Mouse (Mus musculus): Measurements from ENCODE around the gene Aamdc. TPM values are rescaled to one million over a fixed set of nuclear protein-coding genes. Genes with fewer than 3 reads are reported as not detected.

Gene Aamdc
- polyA plus RNA-seq, 1 experiment from 2014 or later, result 36.5 TPM

DNA sequence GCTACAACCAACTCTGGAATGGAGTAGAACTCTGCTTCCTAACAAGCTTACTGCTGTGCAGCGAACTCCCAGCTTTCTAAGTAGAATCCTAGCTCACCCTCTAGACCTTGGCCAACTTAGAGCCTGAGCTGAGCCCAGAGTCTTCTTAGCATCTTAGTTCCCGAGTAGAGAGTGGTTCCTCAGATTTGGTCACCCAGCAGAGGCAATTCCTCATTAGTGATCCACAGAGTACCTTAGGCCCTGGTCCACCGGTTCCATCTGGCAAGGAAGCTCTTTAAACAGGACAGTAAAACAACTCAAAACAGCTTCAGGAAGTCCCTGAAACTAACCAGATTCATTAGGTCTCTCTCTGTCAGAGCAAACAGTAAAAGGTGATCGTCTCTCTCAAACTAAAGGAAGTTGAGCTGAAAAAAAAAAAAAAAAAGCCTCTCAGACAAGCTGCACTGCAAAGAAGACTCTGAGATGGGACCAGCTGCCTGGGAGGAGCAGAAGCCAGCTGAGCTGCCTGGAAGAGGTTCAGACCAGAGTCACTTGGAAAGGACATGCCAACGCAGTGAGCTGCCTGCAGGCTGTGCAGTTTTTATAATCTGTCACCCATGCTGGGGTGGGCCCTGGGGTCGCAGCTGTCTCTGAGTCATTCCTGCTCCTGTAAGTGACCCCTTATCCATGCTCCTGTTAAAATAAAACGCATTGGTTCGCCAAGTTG, 783 bp downstream of the Aamdc start:
- no peak overlapping the region for H3K27ac ChIP-seq
- peak; percentile 2 for ATAC-seq (ENCODE audit: low FRiP score, low read depth)

DNA sequence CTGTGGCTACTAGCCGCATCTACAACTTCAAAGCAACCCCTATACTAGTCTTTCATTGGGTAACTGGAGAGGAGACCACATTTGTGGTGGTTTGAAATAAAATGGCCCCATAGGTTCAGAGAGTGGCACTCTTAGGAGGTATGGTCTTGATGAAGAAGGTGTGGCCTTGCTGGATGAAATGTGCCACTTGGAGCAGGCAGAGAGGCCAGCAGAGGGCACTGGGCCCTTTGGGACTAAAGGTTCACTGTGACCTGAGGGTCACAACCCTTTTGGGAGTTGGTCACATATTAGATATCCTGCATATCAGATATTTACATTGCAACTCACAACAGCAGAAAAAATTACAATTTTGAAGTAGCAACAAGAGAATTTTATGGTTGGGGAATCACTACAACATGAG, 8.9 kb downstream of the Aamdc start:
- whole genome bisulfite sequencing, result 87% methylated on average over 1 of the region's 1 CpGs
- no peaks in the 10 kb centered on the region for H3K27me3 ChIP-seq (replicated peaks)
- H3K36me3 ChIP-seq, result peaks cover 4% of the 10 kb centered on the region
- no peak overlapping the region for H3K27ac ChIP-seq
- no peak for ATAC-seq (ENCODE audit: low FRiP score, low read depth)
- H3K4me1 ChIP-seq, result no peaks in the 10 kb centered on the region
- H3K4me2 ChIP-seq (replicated peaks), result no peak overlapping the region
- no peak overlapping the region for H3K9ac ChIP-seq
- H3K4me3 ChIP-seq, result no peak overlapping the region
- H3K9me3 ChIP-seq, result no peaks in the 10 kb centered on the region

More for the DNA sequence above, 783 bp downstream of the Aamdc start:
- Histone ChIP-seq H3K4me2 (replicated peaks) (peak overlapping the region; percentile 84), H3K4me3 (peak overlapping the region; percentile 100), H3K9me3 (no peaks in the 10 kb centered on the region), H3K9ac (peak overlapping the region; percentile 67), H3K27me3 (replicated peaks) (no peaks in the 10 kb centered on the region), H3K36me3 (peaks cover 4% of the 10 kb centered on the region), H3K4me1 (peaks cover 9% of the 10 kb centered on the region)
- 33% methylated on average over 8 of the region's 8 CpGs for WGBS

DNA sequence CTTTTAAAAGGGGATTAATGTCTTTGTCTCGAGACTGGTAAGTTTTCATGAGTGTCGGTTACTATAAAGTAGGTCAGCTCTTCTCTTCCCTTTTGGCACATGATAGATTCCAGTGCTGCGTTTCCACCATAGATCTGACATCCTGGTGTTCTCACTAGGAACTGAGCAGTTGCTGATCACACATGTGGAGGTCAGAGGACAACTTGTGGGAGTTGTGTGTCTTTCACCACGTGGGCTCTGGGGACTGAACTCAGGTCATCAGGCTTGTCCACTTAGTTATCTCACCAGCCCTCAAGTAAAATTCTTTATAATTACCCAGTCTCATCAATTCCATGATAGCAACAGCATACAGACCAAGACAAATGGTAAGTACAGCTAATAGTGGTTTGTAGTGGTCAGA, 9.9 kb downstream of the Aamdc start:
- Histone ChIP-seq H3K27me3 (replicated peaks) (no peaks in the 10 kb centered on the region), H3K9ac (no peak overlapping the region), H3K4me2 (replicated peaks) (no peak overlapping the region), H3K4me1 (no peaks in the 10 kb centered on the region), H3K27ac (no peak overlapping the region), H3K4me3 (no peak overlapping the region), H3K36me3 (peaks cover 4% of the 10 kb centered on the region; the same call in 1 of the 2 replicates), H3K9me3 (no peaks in the 10 kb centered on the region)
- WGBS, result 83% methylated on average over 4 of the region's 4 CpGs
- ATAC-seq (ENCODE audit: low FRiP score, low read depth), result no peak

DNA sequence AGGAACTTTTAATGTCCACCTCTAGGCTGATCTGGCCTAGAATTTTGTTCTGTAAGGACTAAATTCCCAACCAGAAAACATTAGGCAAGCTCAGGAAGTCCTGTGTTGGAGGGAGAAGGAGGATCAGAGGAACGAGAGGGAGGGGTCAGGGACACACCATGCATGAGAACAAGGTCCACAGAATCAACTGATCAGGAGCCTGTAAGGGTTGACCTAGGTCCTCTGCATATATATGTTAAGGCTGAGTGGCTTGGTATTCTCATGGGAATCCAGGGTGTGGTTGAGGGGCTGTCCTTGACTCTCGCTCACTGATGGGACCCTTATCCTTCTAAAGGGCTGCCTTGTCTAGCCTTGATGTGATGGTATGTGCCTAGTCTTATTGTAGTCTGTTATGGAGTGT, 15.7 kb downstream of the Aamdc start:
- H3K27me3 ChIP-seq (replicated peaks), result no peaks in the 10 kb centered on the region
- H3K4me2 ChIP-seq (replicated peaks), result no peak overlapping the region
- no peaks in the 10 kb centered on the region for H3K4me1 ChIP-seq
- no peak overlapping the region for H3K27ac ChIP-seq
- H3K36me3 ChIP-seq, result no peaks in the 10 kb centered on the region; the same call in 1 of the 2 replicates
- H3K4me3 ChIP-seq, result no peak overlapping the region
- H3K9me3 ChIP-seq, result no peaks in the 10 kb centered on the region
- no peak for ATAC-seq (ENCODE audit: low FRiP score, low read depth)
- WGBS, result 86% methylated on average over 2 of the region's 2 CpGs
- no peak overlapping the region for H3K9ac ChIP-seq

DNA sequence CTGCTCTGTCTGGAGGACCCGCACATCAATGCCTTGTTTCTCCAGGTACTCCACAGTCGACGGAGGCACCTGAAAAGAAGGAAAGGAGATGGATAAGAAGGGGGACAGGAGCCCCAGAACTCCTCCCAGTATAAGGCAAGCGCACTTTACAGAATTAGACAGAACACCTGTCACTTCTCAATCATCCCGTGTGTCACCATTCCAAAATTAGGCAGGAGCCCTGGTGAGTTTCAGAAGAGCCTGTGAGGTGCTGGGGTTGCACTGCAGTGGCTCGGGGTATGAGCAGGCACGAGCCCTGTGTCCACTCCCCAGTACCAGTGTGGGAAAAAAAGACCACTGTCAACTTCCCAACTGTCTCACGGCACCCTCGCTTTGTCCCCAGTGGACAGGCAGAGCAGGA, 28.6 kb downstream of the Aamdc start:
- Histone ChIP-seq H3K27ac (no peak overlapping the region), H3K4me1 (no peaks in the 10 kb centered on the region), H3K36me3 (no peaks in the 10 kb centered on the region), H3K27me3 (replicated peaks) (no peaks in the 10 kb centered on the region), H3K9ac (no peak overlapping the region), H3K9me3 (no peaks in the 10 kb centered on the region), H3K4me2 (replicated peaks) (no peak overlapping the region), H3K4me3 (no peak overlapping the region)
- ATAC-seq (ENCODE audit: low FRiP score, low read depth), result no peak
- WGBS, result 88% methylated on average over 9 of the region's 9 CpGs

DNA sequence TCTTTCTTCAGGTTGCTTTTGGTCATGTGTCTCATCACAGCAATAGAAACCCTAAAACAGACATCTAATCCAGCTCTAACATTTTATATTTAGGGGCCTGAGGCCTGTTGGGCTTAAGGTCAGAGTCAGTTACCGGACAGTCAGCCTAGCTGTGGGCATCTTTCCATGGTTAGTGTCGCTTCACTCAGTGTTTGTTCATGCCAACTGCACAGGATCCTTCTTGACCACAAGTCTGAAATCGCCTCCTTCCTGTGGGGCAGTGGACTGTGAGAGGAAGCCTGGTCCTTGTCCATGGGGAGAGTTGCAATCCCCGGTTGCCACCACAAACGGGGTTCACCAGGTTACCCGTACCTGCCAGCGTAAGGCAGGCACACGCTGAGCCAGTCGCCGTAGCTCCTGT, 30.0 kb downstream of the Aamdc start:
- no peaks in the 10 kb centered on the region for H3K27me3 ChIP-seq (replicated peaks)
- WGBS, result 95% methylated on average over 10 of the region's 10 CpGs
- no peak overlapping the region for H3K27ac ChIP-seq
- H3K4me1 ChIP-seq, result no peaks in the 10 kb centered on the region
- H3K4me3 ChIP-seq, result no peak overlapping the region
- no peaks in the 10 kb centered on the region for H3K9me3 ChIP-seq
- H3K4me2 ChIP-seq (replicated peaks), result no peak overlapping the region
- no peaks in the 10 kb centered on the region for H3K36me3 ChIP-seq
- no peak for ATAC-seq (ENCODE audit: low FRiP score, low read depth)
- no peak overlapping the region for H3K9ac ChIP-seq

DNA sequence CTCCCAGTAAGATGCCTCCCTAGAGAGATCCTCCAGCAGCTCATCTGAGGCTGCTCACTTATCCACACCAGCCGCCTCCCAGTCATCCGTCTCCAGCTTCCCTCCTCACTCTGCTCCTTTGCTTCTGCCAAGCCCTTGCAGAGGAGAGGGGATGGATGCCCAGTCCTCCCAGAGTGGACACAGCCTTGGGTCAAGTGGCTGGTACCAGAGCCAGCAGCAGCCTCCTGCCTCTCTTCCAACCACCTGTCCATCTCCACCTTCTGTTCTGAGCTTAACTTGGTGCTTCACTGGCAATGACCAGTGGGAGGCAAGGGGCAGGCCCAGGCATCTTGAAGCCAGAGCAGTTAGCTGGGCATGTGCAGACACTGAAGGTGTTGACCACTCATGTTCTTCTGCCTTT, 32.8 kb downstream of the Aamdc start:
- no peak overlapping the region for H3K9ac ChIP-seq
- no peaks in the 10 kb centered on the region for H3K27me3 ChIP-seq (replicated peaks)
- no peak overlapping the region for H3K27ac ChIP-seq
- peaks cover 24% of the 10 kb centered on the region for H3K36me3 ChIP-seq
- WGBS, result 83% methylated on average over 2 of the region's 2 CpGs
- H3K4me2 ChIP-seq (replicated peaks), result no peak overlapping the region
- no peak for ATAC-seq (ENCODE audit: low FRiP score, low read depth)
- no peaks in the 10 kb centered on the region for H3K9me3 ChIP-seq
- no peaks in the 10 kb centered on the region for H3K4me1 ChIP-seq
- H3K4me3 ChIP-seq, result no peak overlapping the region

DNA sequence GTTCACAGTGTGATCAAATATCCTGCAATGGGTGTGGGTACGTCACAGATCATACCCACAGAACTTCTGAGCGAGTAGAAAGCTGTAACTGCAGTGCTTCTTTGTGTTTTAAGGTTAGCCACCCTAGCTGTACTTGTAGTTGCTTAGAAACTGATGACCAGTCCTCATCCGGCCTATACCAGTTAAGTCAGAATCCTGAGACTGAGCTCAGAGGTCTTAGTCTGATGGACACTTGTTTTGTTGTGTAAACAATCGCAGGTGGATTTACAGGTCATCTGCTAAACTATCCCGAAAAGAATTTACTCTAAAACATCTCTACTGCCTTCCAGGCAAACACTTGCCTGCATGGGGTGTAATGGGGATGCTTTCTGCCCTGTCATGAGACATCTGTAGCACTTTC, 42.7 kb downstream of the Aamdc start:
- 95% methylated on average over 5 of the region's 5 CpGs for WGBS
- Histone ChIP-seq H3K9ac (no peak overlapping the region), H3K27ac (no peak overlapping the region), H3K4me2 (replicated peaks) (no peak overlapping the region), H3K27me3 (replicated peaks) (no peaks in the 10 kb centered on the region), H3K4me1 (no peaks in the 10 kb centered on the region), H3K4me3 (no peak overlapping the region), H3K36me3 (peaks cover 92% of the 10 kb centered on the region), H3K9me3 (no peaks in the 10 kb centered on the region)
- ATAC-seq (ENCODE audit: low FRiP score, low read depth), result no peak

DNA sequence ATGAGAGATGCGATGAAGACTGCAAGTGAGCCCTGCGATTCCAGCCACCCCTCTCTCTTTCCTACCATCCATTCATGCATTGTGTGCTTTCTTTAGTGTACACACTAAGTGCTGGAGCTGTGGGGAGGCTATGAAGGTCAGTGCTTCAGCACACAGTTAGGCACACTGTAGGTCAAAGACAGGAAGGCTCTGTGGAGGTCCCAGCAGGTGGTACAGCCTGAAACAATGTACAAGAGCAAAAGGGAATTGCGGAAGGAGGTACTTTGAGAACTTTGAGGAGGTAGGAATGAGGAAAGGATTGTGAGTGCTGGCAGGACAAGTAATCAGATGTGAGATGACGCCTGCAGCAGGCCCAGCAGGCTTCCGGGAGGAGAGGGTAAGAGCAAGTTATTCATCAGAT, 43.8 kb downstream of the Aamdc start:
- Histone ChIP-seq H3K4me2 (replicated peaks) (no peak overlapping the region), H3K9ac (no peak overlapping the region), H3K36me3 (peaks cover 92% of the 10 kb centered on the region), H3K4me1 (no peaks in the 10 kb centered on the region), H3K9me3 (no peaks in the 10 kb centered on the region), H3K4me3 (no peak overlapping the region), H3K27ac (no peak overlapping the region), H3K27me3 (replicated peaks) (no peaks in the 10 kb centered on the region)
- no peak for ATAC-seq (ENCODE audit: low FRiP score, low read depth)
- WGBS, result 87% methylated on average over 5 of the region's 5 CpGs

DNA sequence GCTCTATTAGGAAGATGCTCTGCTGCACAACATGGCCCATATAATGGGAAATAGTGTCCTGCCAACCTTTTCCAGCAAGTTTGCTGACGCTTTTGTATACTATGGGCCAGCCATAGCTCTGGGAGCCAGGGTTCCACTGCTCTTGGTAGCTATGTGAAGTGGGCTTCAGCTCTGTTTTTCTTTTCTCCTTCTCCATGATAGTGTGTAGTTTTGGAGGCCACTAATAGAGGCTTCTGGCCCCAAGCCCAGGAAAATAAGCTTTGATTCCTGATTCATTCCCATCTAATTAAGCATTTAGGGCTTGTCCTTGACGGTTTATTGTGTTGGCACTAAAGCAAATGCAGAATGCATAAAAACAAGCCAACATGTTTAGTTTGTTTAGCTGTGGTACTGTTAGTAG, 59.4 kb downstream of the Aamdc start:
- no peaks in the 10 kb centered on the region for H3K27me3 ChIP-seq (replicated peaks)
- H3K9ac ChIP-seq, result no peak overlapping the region
- peaks cover 67% of the 10 kb centered on the region for H3K36me3 ChIP-seq
- 86% methylated on average over 2 of the region's 2 CpGs for WGBS
- H3K4me1 ChIP-seq, result no peaks in the 10 kb centered on the region
- ATAC-seq (ENCODE audit: low FRiP score, low read depth), result no peak
- no peaks in the 10 kb centered on the region for H3K9me3 ChIP-seq
- no peak overlapping the region for H3K4me3 ChIP-seq
- no peak overlapping the region for H3K4me2 ChIP-seq (replicated peaks)
- no peak overlapping the region for H3K27ac ChIP-seq

DNA sequence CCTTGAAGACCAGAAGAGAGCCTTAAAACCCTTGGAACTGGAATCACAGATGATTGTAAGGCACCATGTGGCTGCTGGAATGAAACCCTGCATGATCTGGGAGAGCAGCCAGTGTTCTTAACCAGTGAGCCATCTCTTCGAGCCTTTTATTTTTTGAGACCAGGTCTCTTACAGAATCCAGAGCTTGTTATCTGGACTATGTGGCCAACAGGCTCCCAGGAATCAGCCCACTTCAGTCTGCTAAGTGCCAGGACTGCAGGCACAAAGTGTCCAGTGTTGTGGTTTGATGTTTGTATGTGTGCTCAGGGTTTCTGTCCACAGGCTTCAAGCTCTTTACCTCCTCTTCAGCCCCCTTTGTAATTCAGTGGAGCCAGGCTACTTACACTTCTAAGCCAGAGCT, 64.5 kb downstream of the Aamdc start:
- Histone ChIP-seq H3K27me3 (replicated peaks) (no peaks in the 10 kb centered on the region), H3K4me2 (replicated peaks) (no peak overlapping the region), H3K9ac (no peak overlapping the region), H3K9me3 (no peaks in the 10 kb centered on the region), H3K36me3 (peaks cover 78% of the 10 kb centered on the region), H3K4me3 (no peak overlapping the region), H3K27ac (no peak overlapping the region), H3K4me1 (no peaks in the 10 kb centered on the region)
- no peak for ATAC-seq (ENCODE audit: low FRiP score, low read depth)
- 79% methylated on average over 1 of the region's 1 CpGs for WGBS

DNA sequence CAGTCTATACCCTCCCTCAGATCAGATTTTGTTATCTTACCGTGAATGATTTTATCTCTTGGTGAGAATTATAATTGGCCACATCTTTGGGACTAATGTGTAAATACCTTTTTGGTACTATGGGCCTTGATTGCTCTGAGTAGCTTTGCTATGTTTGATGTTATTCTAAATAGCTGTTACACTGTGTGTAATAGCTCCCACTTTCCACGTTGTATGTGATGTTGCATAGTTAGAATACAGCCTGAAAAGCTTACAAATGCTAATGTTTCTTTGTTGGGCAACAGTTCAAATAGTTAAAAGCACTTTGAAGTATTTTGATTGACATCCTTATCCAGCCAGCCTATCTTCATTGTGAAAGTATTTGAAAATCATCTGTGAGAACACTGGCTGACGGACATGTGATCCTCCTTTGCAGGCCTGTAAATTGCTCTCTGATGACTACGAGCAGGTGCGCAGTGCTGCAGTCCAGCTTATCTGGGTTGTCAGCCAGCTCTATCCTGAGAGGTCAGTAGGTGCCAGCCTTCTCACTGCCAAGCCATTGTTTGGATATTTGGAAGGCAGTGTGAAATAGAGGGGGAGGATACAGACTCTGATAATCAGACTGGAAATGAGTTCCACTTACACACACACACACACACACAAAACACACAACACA, 78.6 kb downstream of the Aamdc start:
- Histone ChIP-seq H3K4me2 (replicated peaks) (no peak overlapping the region), H3K27ac (no peak overlapping the region), H3K36me3 (peaks cover 56% of the 10 kb centered on the region), H3K4me1 (no peaks in the 10 kb centered on the region), H3K4me3 (no peak overlapping the region), H3K9me3 (no peaks in the 10 kb centered on the region), H3K27me3 (replicated peaks) (no peaks in the 10 kb centered on the region), H3K9ac (no peak overlapping the region)
- ATAC-seq (ENCODE audit: low FRiP score, low read depth), result no peak
- WGBS, result 91% methylated on average over 5 of the region's 5 CpGs
